Mouse (Mus musculus): ENCODE measurements around the gene Dnah8. TPM values are rescaled to one million over a fixed set of nuclear protein-coding genes. Genes with fewer than 3 reads are reported as not detected.

Gene Dnah8
- polyA plus RNA-seq, 1 experiment from 2014 or later, result 0.85 TPM

DNA sequence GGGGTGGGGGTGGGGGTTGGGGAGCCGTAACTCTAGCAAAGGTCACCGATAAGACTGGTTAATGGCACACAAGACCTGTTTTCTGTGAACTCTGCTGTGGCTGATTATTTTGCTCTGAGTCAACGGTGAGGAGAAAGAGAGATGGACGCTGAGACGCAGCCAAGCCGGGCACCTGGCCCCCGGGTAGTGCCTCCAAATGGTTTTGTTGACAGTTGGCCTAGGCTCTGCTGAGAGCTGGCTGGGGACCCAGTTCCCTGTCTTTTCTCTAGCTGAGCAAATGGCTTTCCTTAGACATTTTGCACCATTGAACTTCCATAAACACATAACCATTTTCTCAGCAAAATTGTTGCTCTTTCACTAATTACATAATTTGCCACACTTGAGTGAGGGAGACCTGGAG is 253.3 kb downstream of the Dnah8 start:
- Histone ChIP-seq H3K4me1 (no peaks in the 10 kb centered on the region), H3K9ac (no peak overlapping the region), H3K9me3 (replicated peaks) (0 out of 2 replicates have a peak, but pooled peaks cover 4% of the 10 kb centered on the region), H3K27me3 (no peaks in the 10 kb centered on the region), H3K4me2 (no peak overlapping the region), H3K4me3 (no peak overlapping the region), H3K36me3 (ENCODE audit: poor library complexity, severe bottlenecking) (no peaks in the 10 kb centered on the region), H3K27ac (no peak overlapping the region)
- WGBS, result 86% methylated on average over 7 of the region's 7 CpGs
- no peak for ATAC-seq

DNA sequence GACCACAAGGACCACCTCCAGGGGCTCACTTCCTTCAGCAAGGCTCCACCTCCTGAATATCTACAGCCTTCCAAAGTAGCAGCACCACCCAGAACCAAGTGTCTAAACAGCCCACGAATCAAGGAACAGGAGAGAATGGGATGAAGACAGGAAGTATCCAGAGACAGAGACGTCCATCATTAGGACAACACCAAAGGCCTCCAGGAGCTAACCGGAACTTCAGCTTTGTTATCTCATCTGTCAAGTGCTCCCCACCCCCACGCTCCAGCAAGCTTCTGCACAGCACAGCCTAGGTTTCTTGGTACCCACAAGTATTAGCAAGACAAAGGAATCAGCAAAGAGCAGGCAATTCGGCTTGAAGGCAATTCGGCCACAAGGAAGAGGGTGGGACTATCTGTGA is 254.5 kb downstream of the Dnah8 start:
- no peaks in the 10 kb centered on the region for H3K4me1 ChIP-seq
- H3K4me2 ChIP-seq, result no peak overlapping the region
- WGBS, result 58% methylated on average over 6 of the region's 6 CpGs
- H3K9ac ChIP-seq, result no peak overlapping the region
- no peak overlapping the region for H3K4me3 ChIP-seq
- no peak for ATAC-seq
- H3K36me3 ChIP-seq (ENCODE audit: poor library complexity, severe bottlenecking), result no peaks in the 10 kb centered on the region
- 0 out of 2 replicates have a peak, but pooled peaks cover 4% of the 10 kb centered on the region for H3K9me3 ChIP-seq (replicated peaks)
- no peak overlapping the region for H3K27ac ChIP-seq
- peaks cover 3% of the 10 kb centered on the region; the same call in 1 of the 2 replicates for H3K27me3 ChIP-seq

DNA sequence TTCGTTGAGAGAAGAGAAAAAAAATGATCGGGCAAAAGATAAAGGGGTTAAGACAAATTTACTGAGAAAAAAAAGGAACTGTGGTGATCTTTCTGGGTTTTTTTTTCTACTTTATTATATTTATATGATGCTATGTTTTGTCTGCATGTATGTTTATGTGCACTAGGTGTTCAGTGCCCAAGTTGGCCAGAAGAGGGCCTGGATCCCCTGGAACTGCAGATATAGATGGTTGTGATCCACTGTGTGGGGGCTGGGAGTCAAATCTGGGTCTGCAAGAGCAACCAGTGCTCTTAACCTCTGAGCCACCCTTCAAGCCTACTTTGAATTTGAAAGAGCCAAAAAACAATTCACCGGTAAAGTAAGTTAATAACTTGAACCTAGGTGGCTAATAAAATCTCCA is 256.2 kb downstream of the Dnah8 start:
- Histone ChIP-seq H3K27ac (no peak overlapping the region), H3K4me3 (no peak overlapping the region), H3K27me3 (peaks cover 3% of the 10 kb centered on the region; the same call in 1 of the 2 replicates), H3K36me3 (ENCODE audit: poor library complexity, severe bottlenecking) (no peaks in the 10 kb centered on the region), H3K9ac (no peak overlapping the region), H3K9me3 (replicated peaks) (peaks cover 4% of the 10 kb centered on the region; the same call in 1 of the 2 replicates), H3K4me2 (no peak overlapping the region), H3K4me1 (no peaks in the 10 kb centered on the region)
- ATAC-seq, result no peak
- 84% methylated on average over 3 of the region's 3 CpGs for WGBS

DNA sequence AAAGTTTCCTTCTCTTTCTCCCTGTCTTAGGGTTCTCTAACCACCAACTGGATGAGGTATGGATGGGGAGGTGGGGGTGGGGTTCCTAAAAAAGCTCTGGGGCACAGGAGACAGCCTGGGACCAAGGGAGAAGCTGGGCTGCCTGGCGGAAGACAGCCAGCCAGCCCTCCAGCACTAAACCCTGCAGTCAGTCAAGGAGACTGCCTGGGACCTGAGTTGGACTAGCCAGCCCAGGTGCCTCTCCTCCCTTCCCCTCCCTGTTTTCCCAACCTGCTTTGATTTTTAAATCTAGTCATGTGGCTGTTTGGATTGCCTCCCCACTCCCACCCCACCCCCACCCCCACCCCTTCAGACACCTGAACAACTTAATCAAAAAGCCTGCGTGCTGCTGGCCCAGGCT is 256.8 kb downstream of the Dnah8 start:
- 64% methylated on average over 2 of the region's 2 CpGs for WGBS

DNA sequence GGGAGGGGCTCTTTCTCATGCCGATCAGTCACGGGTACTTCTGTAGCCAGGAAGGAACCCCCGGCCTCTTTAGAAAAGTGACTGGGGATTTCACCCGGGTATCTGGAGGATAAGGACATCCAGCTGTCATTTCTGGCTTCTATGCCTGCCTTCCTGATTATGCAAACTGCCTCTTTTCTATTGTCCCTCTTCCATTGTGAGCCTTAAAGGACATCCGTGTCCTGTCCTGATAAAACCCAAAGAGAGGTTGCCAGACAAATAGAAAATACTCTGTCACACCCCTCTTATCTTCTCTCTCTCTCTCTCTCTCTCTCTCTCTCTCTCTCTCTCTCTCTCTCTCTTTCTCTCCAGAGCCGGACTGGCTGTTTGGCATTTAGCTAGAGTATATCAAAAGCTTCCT is 258.1 kb downstream of the Dnah8 start:
- Histone ChIP-seq H3K36me3 (ENCODE audit: poor library complexity, severe bottlenecking) (no peaks in the 10 kb centered on the region), H3K27ac (no peak overlapping the region), H3K4me2 (peak overlapping the region; percentile 27), H3K9ac (no peak overlapping the region), H3K4me1 (no peaks in the 10 kb centered on the region), H3K27me3 (peaks cover 3% of the 10 kb centered on the region; the same call in 1 of the 2 replicates), H3K9me3 (replicated peaks) (peaks cover 4% of the 10 kb centered on the region; the same call in 1 of the 2 replicates), H3K4me3 (no peak overlapping the region)
- WGBS, result 5% methylated on average over 6 of the region's 6 CpGs
- no peak for ATAC-seq

More for the DNA sequence above, 256.8 kb downstream of the Dnah8 start:
- no peak overlapping the region for H3K27ac ChIP-seq
- no peak for ATAC-seq
- H3K4me2 ChIP-seq, result no peak overlapping the region
- H3K36me3 ChIP-seq (ENCODE audit: poor library complexity, severe bottlenecking), result no peaks in the 10 kb centered on the region
- H3K9ac ChIP-seq, result no peak overlapping the region
- no peaks in the 10 kb centered on the region for H3K4me1 ChIP-seq
- peaks cover 3% of the 10 kb centered on the region; the same call in 1 of the 2 replicates for H3K27me3 ChIP-seq
- peaks cover 4% of the 10 kb centered on the region; the same call in 1 of the 2 replicates for H3K9me3 ChIP-seq (replicated peaks)
- H3K4me3 ChIP-seq, result no peak overlapping the region

DNA sequence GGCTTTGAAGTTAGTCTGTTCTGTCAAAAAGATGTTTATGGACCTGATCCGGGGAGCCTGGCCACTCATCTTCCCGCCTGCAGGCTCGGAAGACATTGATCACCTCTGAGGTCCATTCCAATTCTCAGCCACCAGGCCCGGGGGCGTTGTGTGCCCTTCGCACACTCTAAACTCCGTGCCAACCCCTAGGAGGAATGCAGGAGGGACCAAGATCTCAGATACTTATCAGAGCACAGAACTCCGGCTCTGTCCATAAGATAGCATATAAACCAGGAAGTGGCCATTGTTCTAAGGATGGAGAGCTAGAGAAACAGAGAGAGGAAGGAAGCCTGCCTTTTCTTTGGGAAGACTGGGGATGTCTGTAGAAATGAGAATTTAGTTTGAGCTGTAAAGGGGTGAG is 259.4 kb downstream of the Dnah8 start:
- ATAC-seq, result no peak
- WGBS, result 87% methylated on average over 8 of the region's 8 CpGs
- H3K9me3 ChIP-seq (replicated peaks), result peaks cover 1% of the 10 kb centered on the region; the same call in 1 of the 2 replicates

DNA sequence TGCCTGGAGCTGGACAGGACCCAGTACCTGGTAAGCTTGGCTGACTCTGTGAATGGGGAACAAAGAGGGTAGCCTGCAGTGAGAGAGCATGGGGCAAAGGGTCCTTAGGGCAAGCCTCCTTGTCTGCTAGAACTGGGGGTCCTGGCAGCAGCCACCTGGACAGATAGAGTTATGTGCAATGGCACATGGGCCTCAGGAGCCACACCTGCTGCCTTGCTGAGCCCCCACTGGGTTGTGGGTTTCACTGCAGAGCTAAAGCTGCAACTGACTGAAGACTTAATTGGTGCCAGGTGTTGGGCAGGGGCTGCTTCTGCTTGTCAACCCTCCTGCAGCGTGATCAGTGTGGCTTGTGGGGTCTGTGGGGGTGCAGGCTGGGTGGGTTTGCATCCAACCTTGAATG is 267.9 kb downstream of the Dnah8 start:
- H3K4me2 ChIP-seq, result no peak overlapping the region
- WGBS, result 33% methylated on average over 1 of the region's 1 CpGs
- no peak overlapping the region for H3K9ac ChIP-seq
- H3K9me3 ChIP-seq (replicated peaks), result no peaks in the 10 kb centered on the region
- no peak overlapping the region for H3K4me3 ChIP-seq
- H3K4me1 ChIP-seq, result 0 out of 2 replicates have a peak, but pooled peaks cover 3% of the 10 kb centered on the region
- H3K27ac ChIP-seq, result no peak overlapping the region
- no peaks in the 10 kb centered on the region for H3K36me3 ChIP-seq (ENCODE audit: poor library complexity, severe bottlenecking)
- no peak for ATAC-seq
- H3K27me3 ChIP-seq, result no peaks in the 10 kb centered on the region

More for the DNA sequence above, 259.4 kb downstream of the Dnah8 start:
- Histone ChIP-seq H3K4me3 (no peak overlapping the region), H3K4me2 (no peak overlapping the region), H3K27ac (no peak overlapping the region), H3K4me1 (no peaks in the 10 kb centered on the region), H3K36me3 (ENCODE audit: poor library complexity, severe bottlenecking) (no peaks in the 10 kb centered on the region), H3K27me3 (peaks cover 3% of the 10 kb centered on the region; the same call in 1 of the 2 replicates), H3K9ac (no peak overlapping the region)

DNA sequence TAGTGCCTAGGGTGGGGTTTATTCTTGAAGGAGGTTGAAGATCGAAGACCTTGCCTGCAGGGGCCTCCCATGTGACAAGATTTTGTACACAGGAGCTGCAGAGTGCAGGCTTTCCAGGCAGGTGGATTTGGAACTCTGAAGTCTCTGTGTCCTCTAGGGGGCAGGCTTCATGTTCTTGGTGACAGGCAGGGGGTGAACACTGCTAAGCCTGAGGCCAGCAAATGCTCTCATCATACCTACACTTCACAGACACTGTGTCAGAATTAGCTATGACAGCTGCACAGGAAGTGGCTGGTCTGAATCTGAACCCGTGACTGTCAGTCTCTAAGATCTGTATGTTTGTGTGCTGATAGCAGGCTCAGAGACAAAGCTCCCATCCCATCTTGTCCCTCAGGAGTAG is 268.6 kb downstream of the Dnah8 start:
- Histone ChIP-seq H3K27ac (no peak overlapping the region), H3K27me3 (no peaks in the 10 kb centered on the region), H3K4me1 (0 out of 2 replicates have a peak, but pooled peaks cover 3% of the 10 kb centered on the region), H3K36me3 (ENCODE audit: poor library complexity, severe bottlenecking) (no peaks in the 10 kb centered on the region), H3K4me2 (no peak overlapping the region), H3K4me3 (no peak overlapping the region), H3K9me3 (replicated peaks) (no peaks in the 10 kb centered on the region), H3K9ac (no peak overlapping the region)
- WGBS, result 55% methylated on average over 2 of the region's 2 CpGs
- ATAC-seq, result no peak

DNA sequence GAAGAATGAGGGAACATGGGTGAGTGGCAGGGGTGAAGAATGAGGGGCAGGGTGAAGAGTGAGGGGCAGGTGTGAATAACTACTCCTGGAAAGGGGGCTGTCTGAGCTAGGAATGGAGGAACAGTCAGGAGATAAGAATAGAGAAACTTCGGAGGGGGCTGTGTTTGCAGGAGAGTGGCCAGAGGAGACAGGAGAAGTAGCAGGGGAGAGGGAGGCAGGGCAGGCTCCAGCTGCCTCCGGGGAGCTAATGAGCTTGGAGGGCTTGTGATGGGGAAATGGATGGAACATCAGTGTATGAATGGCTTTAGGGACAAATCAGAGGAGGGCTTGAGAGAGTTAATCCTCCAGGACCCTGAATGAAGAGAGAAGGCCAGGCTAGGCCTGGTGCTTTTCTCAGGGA is 272.9 kb downstream of the Dnah8 start:
- no peak overlapping the region for H3K9ac ChIP-seq
- no peak overlapping the region for H3K4me3 ChIP-seq
- peaks cover 28% of the 10 kb centered on the region for H3K27me3 ChIP-seq
- H3K27ac ChIP-seq, result no peak overlapping the region
- H3K4me2 ChIP-seq, result no peak overlapping the region
- H3K4me1 ChIP-seq, result peaks cover 10% of the 10 kb centered on the region
- no peaks in the 10 kb centered on the region for H3K36me3 ChIP-seq (ENCODE audit: poor library complexity, severe bottlenecking)
- 12% methylated on average over 2 of the region's 2 CpGs for WGBS
- no peak for ATAC-seq
- H3K9me3 ChIP-seq (replicated peaks), result no peaks in the 10 kb centered on the region

DNA sequence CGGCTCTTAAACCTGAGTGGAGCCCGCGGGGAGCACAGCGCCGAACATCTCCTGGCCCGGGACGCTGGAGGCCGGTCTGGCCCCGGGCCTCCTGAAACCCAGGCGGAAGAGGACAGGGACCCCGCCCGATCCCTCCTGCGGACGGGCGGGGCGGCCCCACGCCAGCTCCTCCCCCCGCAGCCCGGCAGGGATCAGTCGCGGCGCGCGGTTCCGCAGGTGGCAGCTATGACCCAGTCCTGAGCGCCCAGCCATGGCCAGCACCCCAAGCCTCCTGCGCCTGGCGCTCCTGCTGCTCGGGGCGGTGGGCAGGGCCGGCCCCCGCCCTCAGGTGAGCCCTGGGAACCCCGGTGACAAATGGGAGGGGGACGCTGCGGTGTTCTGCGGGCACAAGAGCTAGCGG is 277.5 kb downstream of the Dnah8 start, which contains the start of gene Glp1r:
Gene Glp1r (plus strand): TSS at position 191 of the 400 bp plus-strand sequence.
- Histone ChIP-seq H3K9me3 (replicated peaks) (no peaks in the 10 kb centered on the region), H3K4me1 (peaks cover 9% of the 10 kb centered on the region), H3K4me3 (peak within 1 kb of the TSS; percentile 48), H3K4me2 (peak within 1 kb of the TSS; percentile 96), H3K36me3 (ENCODE audit: poor library complexity, severe bottlenecking) (no peaks in the 10 kb centered on the region), H3K9ac (peak within 1 kb of the TSS; percentile 65), H3K27ac (no peak within 1 kb of the TSS), H3K27me3 (peaks cover 39% of the 10 kb centered on the region)
- 2% methylated on average over 32 of the region's 37 CpGs for WGBS
- ATAC-seq, result no peak

DNA sequence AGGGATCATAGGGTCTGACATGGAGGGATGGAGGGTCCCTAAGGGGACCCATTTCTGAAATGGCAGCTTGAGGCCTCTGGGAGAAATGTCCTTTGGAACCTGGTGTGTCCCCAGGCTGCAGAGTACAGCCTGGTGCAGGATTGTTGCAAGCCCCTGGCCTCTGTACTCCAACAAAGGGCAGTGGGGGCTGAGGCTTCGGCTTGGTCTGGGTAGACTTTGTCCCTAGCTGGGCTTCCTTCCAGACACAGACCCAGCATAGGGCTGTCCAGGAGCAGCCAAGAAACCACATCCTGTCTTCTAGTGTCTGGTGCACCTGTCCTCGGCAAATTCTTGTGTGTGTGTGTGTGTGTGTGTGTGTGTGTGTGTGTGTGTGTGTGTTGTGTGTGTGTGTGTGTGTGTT is 279.9 kb downstream of the Dnah8 start:
- no peak overlapping the region for H3K9ac ChIP-seq
- no peak overlapping the region for H3K4me2 ChIP-seq
- H3K9me3 ChIP-seq (replicated peaks), result no peaks in the 10 kb centered on the region
- peaks cover 9% of the 10 kb centered on the region for H3K4me1 ChIP-seq
- ATAC-seq, result no peak
- peaks cover 39% of the 10 kb centered on the region for H3K27me3 ChIP-seq
- H3K36me3 ChIP-seq (ENCODE audit: poor library complexity, severe bottlenecking), result no peaks in the 10 kb centered on the region
- no peak overlapping the region for H3K4me3 ChIP-seq
- H3K27ac ChIP-seq, result no peak overlapping the region
- 55% methylated on average over 2 of the region's 2 CpGs for WGBS

DNA sequence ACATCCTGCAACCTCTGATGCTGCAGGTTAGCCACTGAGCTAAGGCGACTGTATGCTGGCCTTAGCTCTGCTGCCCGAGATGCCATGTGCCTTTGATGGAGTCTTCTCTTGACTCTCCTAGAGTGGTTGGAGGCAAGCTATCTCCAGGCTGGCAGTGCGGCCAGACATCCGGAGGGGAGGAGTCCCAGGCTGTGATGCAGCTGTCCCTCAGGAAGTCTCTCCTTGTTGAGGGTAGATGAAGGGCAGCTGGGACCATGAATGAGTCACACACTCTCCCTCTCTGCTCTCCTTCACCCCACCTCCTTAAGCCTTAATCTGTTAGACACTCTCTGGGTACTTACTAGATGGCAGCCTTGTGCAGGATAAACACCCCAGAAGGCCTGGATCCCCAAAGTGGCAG is 283.4 kb downstream of the Dnah8 start:
- H3K4me1 ChIP-seq, result peaks cover 10% of the 10 kb centered on the region; the same call in 1 of the 2 replicates
- no peaks in the 10 kb centered on the region for H3K9me3 ChIP-seq (replicated peaks)
- WGBS, result 79% methylated on average over 4 of the region's 4 CpGs
- H3K27me3 ChIP-seq, result peaks cover 6% of the 10 kb centered on the region
- ATAC-seq, result no peak
- no peak overlapping the region for H3K4me3 ChIP-seq
- no peak overlapping the region for H3K4me2 ChIP-seq
- no peak overlapping the region for H3K9ac ChIP-seq
- H3K36me3 ChIP-seq (ENCODE audit: poor library complexity, severe bottlenecking), result no peaks in the 10 kb centered on the region
- no peak overlapping the region for H3K27ac ChIP-seq
